Mouse (Mus musculus) cerebellum, adult 2 months (tissue): Measurements from ENCODE around the gene Cyfip1.

ENCODE experiments used
- CTCF ChIP-seq: fragments of 200-500 bp; IDR thresholded peaks from 2 replicates; pipeline ENCODE4 v1.5.1; 2011; ENCODE audit warnings: low read depth, mild to moderate bottlenecking, control low read depth, low read length, moderate library complexity, borderline replicate concordance; ENCODE audit not compliant: insufficient read depth
- POLR2A ChIP-seq: fragments of 200-500 bp; IDR thresholded peaks from 2 replicates; pipeline ENCODE4 v1.6.1; 2011; ENCODE audit warnings: low read length, control low read depth, borderline replicate concordance; ENCODE audit not compliant: insufficient read depth

GRCm38 (mm10) chr7:55858836-55859517, 17.4 kb downstream of the Cyfip1 start:
- no peak for TF ChIP-seq POLR2A
- no peak for TF ChIP-seq CTCF
